Mouse (Mus musculus) ES-Bruce4 (cell line): Measurements from ENCODE around the gene Gkn3. TPM values are rescaled to one million over a fixed set of nuclear protein-coding genes. Genes with fewer than 3 reads are reported as not detected.

Experiments
- H3K27ac ChIP-seq: 2 replicates; pipeline ENCODE4 v1.5.1; 2012; ENCODE audit warnings: low read length, inconsistent platforms; ENCODE audit not compliant: insufficient read depth
- H3K27me3 ChIP-seq: 2 replicates; pipeline ENCODE4 v1.6.1; 2012; ENCODE audit warnings: mild to moderate bottlenecking, low read length, inconsistent platforms; ENCODE audit not compliant: control insufficient read depth, poor library complexity, insufficient read depth, severe bottlenecking
- H3K36me3 ChIP-seq: 2 replicates; pipeline ENCODE4 v1.6.1; 2012; ENCODE audit warnings: inconsistent platforms, mild to moderate bottlenecking, low read length, moderate library complexity; ENCODE audit not compliant: control insufficient read depth, poor library complexity, insufficient read depth, severe bottlenecking
- H3K4me1 ChIP-seq: one replicate; pipeline ENCODE4 v1.8.1; 2011; ENCODE audit warnings: low read length; ENCODE audit not compliant: control insufficient read depth, insufficient read depth
- H3K4me3 ChIP-seq: 2 replicates; pipeline ENCODE4 v1.5.1; 2011; ENCODE audit warnings: low read depth, mild to moderate bottlenecking, low read length
- H3K9ac ChIP-seq: 2 replicates; pipeline ENCODE4 v1.6.1; 2012; ENCODE audit warnings: low read depth, mild to moderate bottlenecking, inconsistent platforms; ENCODE audit not compliant: poor library complexity, severe bottlenecking
- H3K9me3 ChIP-seq: replicated peaks from 2 replicates; pipeline ENCODE4 v1.6.1; 2012; ENCODE audit warnings: mild to moderate bottlenecking, low read length, inconsistent platforms; ENCODE audit not compliant: control insufficient read depth, poor library complexity, insufficient read depth, severe bottlenecking
- CTCF ChIP-seq: IDR thresholded peaks from one replicate; pipeline ENCODE4 v1.8.1; 2011; ENCODE audit warnings: low read depth, low read length
- EP300 ChIP-seq: IDR thresholded peaks from 2 replicates; pipeline ENCODE4 v1.6.1; 2011; ENCODE audit warnings: low read depth, low read length; ENCODE audit not compliant: insufficient read depth
- POLR2A ChIP-seq: IDR thresholded peaks from one replicate; pipeline ENCODE4 v1.8.1; 2011; ENCODE audit warnings: low read length; ENCODE audit not compliant: insufficient read depth
- polyA plus RNA-seq: library from polyadenylated mRNA; stranded (reverse); fragments of >200 nt; gene quantifications from 2 replicates; pipeline ENCODE4 v1.2.4, GENCODE M21; 2011; ENCODE audit warnings: low read depth; ENCODE audit not compliant: missing spikeins, insufficient read depth, insufficient read length

Gkn3 gene
- polyA plus RNA-seq, 1 experiment = not detected

DNA sequence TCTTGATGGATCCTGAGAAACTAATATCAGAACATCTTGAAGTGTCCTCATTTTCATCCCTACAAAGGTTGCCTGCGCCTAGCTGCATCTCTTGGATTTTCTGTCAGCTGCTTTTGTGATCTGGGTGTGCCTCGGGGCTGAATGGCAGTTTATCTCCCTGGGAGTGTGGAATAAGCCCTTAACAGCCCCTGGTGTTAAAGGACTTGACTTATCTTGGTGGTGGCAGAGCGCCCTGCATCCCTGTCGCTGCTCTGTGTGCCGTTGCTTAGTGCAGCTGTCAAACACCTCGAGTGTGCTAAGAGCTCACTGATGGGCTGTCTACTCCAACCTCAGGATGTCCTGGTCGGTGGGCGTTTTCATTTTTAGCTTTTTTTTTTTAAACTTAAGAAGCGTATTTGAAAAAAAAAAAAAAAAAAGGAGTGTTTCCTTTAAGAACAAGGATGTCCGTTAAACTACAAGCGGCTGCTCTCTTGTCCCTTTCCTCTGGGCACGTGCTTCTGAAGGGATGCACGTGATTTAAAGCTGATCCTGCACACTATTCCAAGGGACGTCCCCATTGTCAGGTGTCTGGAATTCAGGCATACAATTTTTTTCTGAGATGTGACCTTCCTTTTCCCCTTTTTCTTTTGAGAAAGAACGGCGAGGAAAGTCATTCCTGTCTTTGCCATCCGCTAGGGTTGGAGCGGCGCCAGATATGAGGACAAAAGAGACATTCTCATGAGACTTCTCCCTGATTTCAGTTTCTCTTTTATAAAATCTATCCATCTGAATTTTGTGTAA, 35.5 kb upstream of the Gkn3 start:
- Histone ChIP-seq H3K36me3 (no peaks in the 10 kb centered on the region), H3K4me3 (no peak overlapping the region), H3K27ac (no peak overlapping the region), H3K9ac (no peak overlapping the region), H3K27me3 (no peaks in the 10 kb centered on the region), H3K4me1 (no peaks in the 10 kb centered on the region), H3K9me3 (no peaks in the 10 kb centered on the region)
- TF ChIP-seq CTCF (no peak), EP300 (no peak), POLR2A (no peak)

DNA sequence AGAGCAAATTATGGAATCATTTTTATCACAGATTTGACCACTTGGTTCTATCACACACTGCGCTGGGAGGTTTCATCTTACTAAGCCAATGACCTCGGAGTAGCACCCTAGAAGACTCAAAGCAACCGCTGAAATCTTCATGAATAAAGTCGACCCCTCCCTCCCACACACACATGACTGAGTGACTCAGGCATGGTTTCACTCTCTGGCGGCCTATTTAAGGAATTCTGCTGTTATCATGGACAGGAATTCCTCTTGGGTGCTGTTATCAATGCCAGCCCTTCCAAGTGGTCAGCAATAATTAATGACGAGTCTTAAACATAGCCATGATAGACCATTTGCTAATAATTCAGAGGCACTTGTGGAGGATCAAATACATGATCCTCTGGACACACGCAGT, 33.6 kb upstream of the Gkn3 start:
- no peak overlapping the region for H3K9ac ChIP-seq
- H3K9me3 ChIP-seq = no peaks in the 10 kb centered on the region
- H3K4me3 ChIP-seq = no peak overlapping the region
- H3K4me1 ChIP-seq = no peaks in the 10 kb centered on the region
- TF ChIP-seq POLR2A (no peak), EP300 (no peak), CTCF (no peak)
- H3K27me3 ChIP-seq = no peaks in the 10 kb centered on the region
- H3K36me3 ChIP-seq = no peaks in the 10 kb centered on the region
- no peak overlapping the region for H3K27ac ChIP-seq

DNA sequence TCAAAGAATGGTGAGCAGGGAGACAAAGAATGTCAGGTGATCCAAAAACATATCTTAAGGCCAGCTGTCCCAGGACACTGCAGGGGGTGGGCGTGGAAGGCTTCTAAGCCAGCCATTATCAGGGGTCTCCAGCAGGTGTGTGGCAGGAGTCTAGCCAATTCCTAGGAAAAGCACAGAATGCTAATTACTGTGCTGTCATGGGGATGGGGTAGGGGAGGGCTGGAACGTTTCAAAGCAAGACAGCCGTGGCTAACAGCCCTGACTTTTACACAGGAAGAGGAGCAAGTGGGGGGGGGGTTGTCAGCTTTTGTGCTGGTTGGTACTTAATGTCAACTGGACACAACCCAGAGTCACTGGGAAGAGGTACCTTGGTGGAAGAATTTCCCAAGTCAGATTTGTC, 23.3 kb upstream of the Gkn3 start:
- Histone ChIP-seq H3K36me3 (no peaks in the 10 kb centered on the region), H3K27me3 (no peaks in the 10 kb centered on the region), H3K9me3 (0 out of 2 replicates have a peak, but pooled peaks cover 3% of the 10 kb centered on the region), H3K4me3 (no peak overlapping the region), H3K27ac (no peak overlapping the region), H3K4me1 (no peaks in the 10 kb centered on the region), H3K9ac (no peak overlapping the region)
- TF ChIP-seq POLR2A = no peak
- TF ChIP-seq CTCF = no peak
- TF ChIP-seq EP300 = no peak

DNA sequence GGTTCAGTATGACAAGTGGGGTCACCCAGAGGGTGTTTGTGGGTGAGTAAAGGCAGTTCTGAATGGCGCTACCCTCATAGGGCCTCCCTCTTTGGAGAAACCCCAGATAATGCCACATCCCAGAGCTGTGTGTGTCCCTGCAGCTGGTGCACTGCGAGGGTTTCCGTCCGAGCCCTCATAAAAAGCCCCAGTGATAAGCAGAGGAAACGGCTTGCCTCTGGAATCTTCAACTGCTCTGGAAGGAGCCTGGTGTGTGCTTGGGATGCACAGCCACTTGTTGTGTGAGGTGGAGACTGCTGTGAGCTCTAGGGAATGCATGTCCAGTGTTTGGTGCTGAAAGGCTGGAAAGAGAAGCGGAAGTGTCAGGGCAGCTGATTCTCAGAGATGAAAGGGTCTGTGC, 12.7 kb upstream of the Gkn3 start:
- no peaks in the 10 kb centered on the region for H3K27me3 ChIP-seq
- no peaks in the 10 kb centered on the region for H3K9me3 ChIP-seq
- no peaks in the 10 kb centered on the region for H3K4me1 ChIP-seq
- no peak overlapping the region for H3K9ac ChIP-seq
- TF ChIP-seq EP300 (no peak), POLR2A (no peak), CTCF (no peak)
- no peaks in the 10 kb centered on the region for H3K36me3 ChIP-seq
- H3K4me3 ChIP-seq = no peak overlapping the region
- H3K27ac ChIP-seq = no peak overlapping the region

DNA sequence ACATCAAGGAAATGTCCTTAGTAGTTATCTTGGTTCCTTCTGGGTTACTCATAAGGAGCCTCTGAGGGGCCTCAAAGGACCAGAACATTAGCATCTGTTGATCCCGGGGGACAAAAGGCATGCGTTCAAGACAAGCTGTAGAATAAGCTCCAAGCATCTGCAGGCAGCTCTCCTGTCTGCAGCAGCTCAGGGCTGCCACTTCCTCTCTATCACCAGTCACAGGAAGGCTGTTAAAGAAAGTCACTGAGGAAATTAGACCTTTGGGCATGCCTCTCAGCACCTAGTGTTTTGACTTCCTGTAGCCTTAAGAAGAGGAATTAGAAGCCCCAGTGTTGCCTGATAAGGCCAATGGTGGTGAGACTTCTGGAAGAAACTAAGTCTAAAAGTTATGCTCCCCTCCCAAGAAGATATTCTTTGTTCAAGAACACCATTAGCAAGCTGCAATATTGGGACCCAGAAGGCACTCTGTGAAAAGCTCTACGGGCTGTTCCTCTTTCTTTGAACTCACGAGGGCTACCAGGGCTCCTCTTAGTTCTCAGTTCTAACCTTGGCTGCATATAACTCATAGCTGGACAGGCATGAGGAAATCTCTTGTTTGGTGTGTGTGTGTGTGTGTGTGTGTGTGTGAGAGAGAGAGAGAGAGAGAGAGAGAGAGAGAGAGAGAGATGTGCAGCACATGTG, 11.3 kb upstream of the Gkn3 start:
- H3K4me3 ChIP-seq = no peak overlapping the region
- TF ChIP-seq POLR2A = no peak
- no peak for TF ChIP-seq CTCF
- TF ChIP-seq EP300 = no peak
- H3K9me3 ChIP-seq = no peaks in the 10 kb centered on the region
- no peak overlapping the region for H3K27ac ChIP-seq
- H3K9ac ChIP-seq = no peak overlapping the region
- H3K36me3 ChIP-seq = no peaks in the 10 kb centered on the region
- H3K4me1 ChIP-seq = no peaks in the 10 kb centered on the region
- H3K27me3 ChIP-seq = no peaks in the 10 kb centered on the region

DNA sequence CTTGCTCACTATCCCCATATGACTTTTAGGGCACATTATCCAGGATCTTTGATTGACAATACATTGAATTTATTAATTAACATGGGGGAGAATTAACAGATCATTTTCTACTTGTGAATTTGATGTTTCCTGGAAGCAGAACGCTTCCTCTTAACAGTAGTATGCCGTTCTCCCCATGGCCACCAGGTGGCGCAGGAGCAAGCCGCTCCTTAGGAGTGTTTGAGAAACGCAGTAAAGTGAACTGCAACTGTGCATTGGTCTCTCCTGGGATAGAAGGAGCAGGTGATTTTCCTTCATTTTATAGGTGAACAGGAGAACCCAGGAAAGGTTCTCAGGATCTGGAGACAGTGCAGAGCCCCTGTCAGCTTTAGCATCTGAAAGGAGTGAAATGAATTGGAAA, 10.4 kb upstream of the Gkn3 start:
- TF ChIP-seq EP300 (no peak), CTCF (peak; percentile 96), POLR2A (no peak)
- Histone ChIP-seq H3K4me1 (no peaks in the 10 kb centered on the region), H3K27ac (no peak overlapping the region), H3K4me3 (no peak overlapping the region), H3K27me3 (no peaks in the 10 kb centered on the region), H3K36me3 (no peaks in the 10 kb centered on the region), H3K9me3 (no peaks in the 10 kb centered on the region), H3K9ac (no peak overlapping the region)
